Mouse (Mus musculus) kidney, embryonic 14.5 days (tissue): ENCODE results near the gene Nop58. TPM values are rescaled to one million over a fixed set of nuclear protein-coding genes. Genes with fewer than 3 reads are reported as not detected.

Experiments
- ATAC-seq: fragments of 200-750 bp; cut with Nextera tagmentation; 2 replicates; pipeline ENCODE4 v1.8.0; 2017; ENCODE audit warnings: moderate number of reproducible peaks, mild to moderate bottlenecking, moderate TSS enrichment, moderate library complexity; ENCODE audit not compliant: low FRiP score, low TSS enrichment
- H3K27ac ChIP-seq: fragments of 300-500 bp; sonication (generic); 2 replicates; pipeline ENCODE4 v1.5.1; 2014; ENCODE audit warnings: low read depth, mild to moderate bottlenecking, low read length, moderate library complexity, mixed read lengths
- H3K27me3 ChIP-seq: fragments of 300-500 bp; sonication (generic); 2 replicates; pipeline ENCODE4 v1.6.1; 2014; ENCODE audit warnings: mild to moderate bottlenecking, low read length; ENCODE audit not compliant: control insufficient read depth, insufficient read depth
- H3K36me3 ChIP-seq: fragments of 300-500 bp; sonication (generic); 2 replicates; pipeline ENCODE4 v1.6.1; 2014; ENCODE audit warnings: low read length, mixed read lengths; ENCODE audit not compliant: control insufficient read depth, insufficient read depth
- H3K4me1 ChIP-seq: fragments of 300-500 bp; sonication (generic); 2 replicates; pipeline ENCODE4 v1.6.1; 2014; ENCODE audit warnings: low read length, mixed read lengths; ENCODE audit not compliant: control insufficient read depth, insufficient read depth
- H3K4me2 ChIP-seq: fragments of 300-500 bp; sonication (generic); replicated peaks from 2 replicates; pipeline ENCODE4 v1.6.1; 2014; ENCODE audit warnings: low read depth, mild to moderate bottlenecking, low read length
- H3K4me3 ChIP-seq: fragments of 300-500 bp; sonication (generic); 2 replicates; pipeline ENCODE4 v1.5.1; 2014; ENCODE audit warnings: mild to moderate bottlenecking, low read length
- H3K9ac ChIP-seq: fragments of 300-500 bp; sonication (generic); 2 replicates; pipeline ENCODE4 v1.6.1; 2014; ENCODE audit warnings: low read depth, mild to moderate bottlenecking, low read length, moderate library complexity
- H3K9me3 ChIP-seq: fragments of 300-500 bp; sonication (generic); 2 replicates; pipeline ENCODE4 v1.6.1; 2016; ENCODE audit warnings: low read length; ENCODE audit not compliant: control insufficient read depth
- WGBS: fragments of 180-500 bp; shearing (Covaris S2); extraction: QIAGEN DNeasy Blood & Tissue Kit; methylation state at CpG from one replicate; pipeline ENCODE4 v1.1.7; 2014; 5-methylcytosine and 5-hydroxymethylcytosine counted together
- polyA plus RNA-seq: library from polyadenylated mRNA; unstranded; fragments of >200 nt; fragmentation: Nextera tagmentation; extraction: Ambion mirVana; gene quantifications from 2 replicates; pipeline ENCODE4 v1.2.1, GENCODE M21; 2014

The Nop58 gene
- polyA plus RNA-seq, 1 experiment from 2014 or later = 298 TPM

- Histone ChIP-seq H3K4me3 (no peak overlapping the region), H3K27me3 (no peaks in the 10 kb centered on the region), H3K4me2 (no peak overlapping the region), H3K36me3 (no peaks in the 10 kb centered on the region), H3K4me1 (peaks cover 3% of the 10 kb centered on the region; the same call in 1 of the 2 replicates), H3K9me3 (no peaks in the 10 kb centered on the region), H3K9ac (no peak overlapping the region), H3K27ac (no peak overlapping the region)
- 86% methylated on average over 3 of the region's 3 CpGs for WGBS
- no peak for ATAC-seq
Measured at GRCm38 (mm10) chr1:59663456-59664135, 21.2 kb upstream of the Nop58 start.

- ATAC-seq = no peak
- H3K4me3 ChIP-seq = peak overlapping the region; percentile 4; the same call in 1 of the 2 replicates
Measured at GRCm38 (mm10) chr1:59668871-59669270, 15.9 kb upstream of the Nop58 start.

DNA sequence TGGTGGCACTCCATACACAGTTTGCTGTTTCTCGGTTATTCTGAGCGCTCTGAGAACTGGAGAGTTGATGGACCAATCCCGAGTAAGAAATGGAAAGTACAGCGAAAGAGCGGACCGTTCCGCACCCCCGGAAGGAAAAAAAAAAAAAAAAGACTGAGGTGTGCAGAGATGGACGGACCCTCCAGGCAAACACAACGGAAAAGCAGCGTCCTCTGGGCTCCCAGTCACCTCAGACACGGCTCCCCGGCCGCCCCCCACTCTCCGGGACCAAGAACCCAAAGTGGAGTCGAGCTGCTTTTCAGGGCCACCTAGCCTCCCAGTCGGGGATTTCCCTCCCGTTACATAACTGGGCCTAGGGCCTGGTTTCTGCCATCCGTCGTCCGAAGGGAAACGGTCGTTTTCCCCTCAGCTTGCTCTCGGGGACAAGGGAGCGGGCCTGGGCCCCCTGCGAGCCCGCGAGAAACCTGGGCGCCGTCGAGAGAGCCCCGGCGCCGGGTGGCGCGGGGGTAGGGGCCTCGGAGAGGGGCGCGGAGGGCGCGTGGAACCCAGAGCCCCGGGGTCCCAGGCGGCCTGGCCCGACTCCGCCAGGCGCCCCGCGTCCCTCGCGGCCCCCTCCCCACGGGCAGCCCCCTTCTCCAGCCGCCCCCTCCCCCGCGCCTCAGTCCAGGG lies 14.7 kb upstream of the Nop58 start:
- under 1% methylated on average over 54 of the region's 54 CpGs for WGBS
- peaks cover 13% of the 10 kb centered on the region; the same call in 1 of the 2 replicates for H3K4me1 ChIP-seq
- H3K36me3 ChIP-seq = no peaks in the 10 kb centered on the region; the same call in 1 of the 2 replicates
- H3K27me3 ChIP-seq = no peaks in the 10 kb centered on the region
- H3K9me3 ChIP-seq = no peaks in the 10 kb centered on the region
- H3K4me2 ChIP-seq = peak overlapping the region; percentile 67
- H3K27ac ChIP-seq = peak overlapping the region; percentile 96
- H3K4me3 ChIP-seq = peak overlapping the region; percentile 99
- peak; percentile 20; the same call in 1 of the 2 replicates for ATAC-seq
- H3K9ac ChIP-seq = peak overlapping the region; percentile 98

More at GRCm38 (mm10) chr1:59668871-59669270, 15.9 kb upstream of the Nop58 start:
- no peaks in the 10 kb centered on the region for H3K27me3 ChIP-seq
- WGBS = 77% methylated on average over 2 of the region's 2 CpGs
- no peak overlapping the region for H3K27ac ChIP-seq
- H3K9ac ChIP-seq = no peak overlapping the region
- peak overlapping the region; percentile 67; the same call in 1 of the 2 replicates for H3K4me2 ChIP-seq
- H3K36me3 ChIP-seq = no peaks in the 10 kb centered on the region; the same call in 1 of the 2 replicates
- H3K9me3 ChIP-seq = no peaks in the 10 kb centered on the region
- peaks cover 13% of the 10 kb centered on the region; the same call in 1 of the 2 replicates for H3K4me1 ChIP-seq

DNA sequence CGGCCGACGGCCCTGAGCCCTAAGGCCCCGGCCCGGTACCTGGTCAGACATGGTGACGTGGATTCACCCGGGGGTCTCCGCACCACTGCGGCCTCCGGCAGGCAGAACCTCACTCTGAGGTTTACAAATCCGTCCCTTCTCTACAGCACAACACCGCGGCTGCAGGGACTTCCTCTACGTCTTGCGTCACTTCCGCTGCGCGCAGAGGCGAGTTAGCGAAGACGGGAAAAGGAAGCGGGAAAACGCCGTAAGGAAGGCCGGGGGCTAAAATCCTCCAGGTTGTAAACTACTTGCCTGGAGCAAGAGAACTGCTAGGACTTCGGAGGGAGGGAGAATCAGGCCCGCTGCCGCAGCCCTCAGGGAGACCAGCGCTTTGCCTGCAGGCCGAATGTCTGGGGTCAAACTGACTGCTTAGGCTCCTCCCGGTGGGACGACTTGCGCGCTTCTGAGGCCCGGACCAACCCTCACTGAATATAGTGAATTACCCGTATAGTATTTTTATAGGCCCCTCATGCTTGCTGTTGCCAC lies 14.1 kb upstream of the Nop58 start, which contains the start of gene Sumo1:
Gene Sumo1, minus strand, starts transcription at position 194 of the 528 bp plus-strand sequence.
- Histone ChIP-seq H3K9ac (peak within 1 kb of the TSS; percentile 98), H3K27ac (peak within 1 kb of the TSS; percentile 96), H3K9me3 (no peaks in the 10 kb centered on the region), H3K36me3 (no peaks in the 10 kb centered on the region; the same call in 1 of the 2 replicates), H3K4me3 (peak within 1 kb of the TSS; percentile 99), H3K27me3 (no peaks in the 10 kb centered on the region), H3K4me1 (peaks cover 13% of the 10 kb centered on the region; the same call in 1 of the 2 replicates), H3K4me2 (peak within 1 kb of the TSS; percentile 67)
- ATAC-seq = peak; percentile 94
- under 1% methylated on average over 36 of the region's 36 CpGs for WGBS

GRCm38 (mm10) chr1:59673661-59674060 lies 11.1 kb upstream of the Nop58 start:
- 96% methylated on average over 2 of the region's 2 CpGs for WGBS
- Histone ChIP-seq H3K27me3 (no peaks in the 10 kb centered on the region), H3K36me3 (no peaks in the 10 kb centered on the region; the same call in 1 of the 2 replicates), H3K9me3 (no peaks in the 10 kb centered on the region), H3K4me1 (peaks cover 10% of the 10 kb centered on the region; the same call in 1 of the 2 replicates), H3K4me2 (no peak overlapping the region), H3K27ac (no peak overlapping the region), H3K9ac (no peak overlapping the region), H3K4me3 (no peak overlapping the region)
- ATAC-seq = no peak

DNA sequence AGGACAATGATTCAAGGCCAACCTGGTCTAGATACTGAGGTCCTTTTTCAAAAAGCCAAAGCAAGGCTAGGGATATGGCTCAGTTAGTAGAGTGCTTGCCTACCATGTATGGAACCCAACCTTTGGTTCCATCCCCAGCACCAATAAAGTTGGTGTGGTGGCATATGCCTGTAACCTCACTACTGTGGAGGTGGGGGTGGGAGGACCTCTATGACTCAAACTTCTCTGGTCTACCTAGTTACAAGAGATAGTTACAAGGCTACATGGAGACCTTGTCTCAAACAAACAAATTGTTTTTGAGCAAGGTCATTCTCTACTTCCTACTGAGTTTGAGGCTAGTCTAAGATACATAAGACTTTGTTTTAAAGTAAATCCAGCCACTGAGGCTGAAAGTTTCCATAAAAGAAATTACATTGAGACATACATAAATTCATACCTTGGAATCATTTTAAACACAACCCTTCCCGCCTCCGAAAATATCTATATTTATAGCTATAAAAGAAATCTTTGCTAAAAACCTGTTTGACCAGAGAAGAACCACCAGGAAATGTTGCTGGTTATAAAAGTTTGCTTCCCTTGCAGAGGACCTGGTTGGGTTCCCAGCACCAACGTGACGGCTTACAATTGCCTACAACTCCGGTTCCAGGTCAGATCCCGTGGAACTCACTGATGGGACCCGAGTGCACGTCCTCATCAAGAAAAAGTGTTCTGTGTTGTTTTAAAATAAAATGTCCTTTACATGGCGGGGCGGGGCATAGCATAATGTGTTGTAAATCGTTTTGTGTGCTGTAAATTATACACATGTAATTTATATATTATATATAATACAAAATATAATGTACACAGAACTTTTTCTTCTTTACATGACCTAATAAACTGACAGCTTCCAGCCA lies 599 bp upstream of the Nop58 start:
- Histone ChIP-seq H3K4me2 (peak overlapping the region; percentile 74), H3K27ac (no peak overlapping the region; the same call in 1 of the 2 replicates), H3K4me1 (0 out of 2 replicates have a peak, but pooled peaks cover 10% of the 10 kb centered on the region), H3K36me3 (no peaks in the 10 kb centered on the region; the same call in 1 of the 2 replicates), H3K4me3 (peak overlapping the region; percentile 87), H3K9ac (peak overlapping the region; percentile 47; the same call in 1 of the 2 replicates), H3K27me3 (no peaks in the 10 kb centered on the region), H3K9me3 (no peaks in the 10 kb centered on the region)
- WGBS = 10% methylated on average over 11 of the region's 11 CpGs
- ATAC-seq = no peak; the same call in none of the 2 replicates

DNA sequence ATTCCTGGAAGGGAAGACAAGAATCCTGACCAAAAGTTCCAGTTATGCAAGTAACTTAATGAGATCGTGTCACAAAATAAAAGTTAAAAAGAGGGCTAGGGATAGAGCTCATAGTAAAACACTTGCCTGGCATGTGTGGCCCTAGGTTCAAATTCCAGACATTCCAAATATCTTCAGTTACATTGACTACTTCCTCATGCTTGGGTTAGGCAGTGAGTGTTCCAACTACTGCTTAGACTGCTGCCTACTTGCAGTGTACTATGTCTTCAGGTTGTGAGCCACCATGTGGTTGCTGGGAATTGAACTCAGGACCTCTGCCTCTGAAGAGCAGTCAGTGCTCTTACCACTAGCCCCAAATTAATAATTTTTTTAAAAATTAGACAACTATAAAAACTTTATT lies 2.7 kb downstream of the Nop58 start:
- Histone ChIP-seq H3K36me3 (peaks cover 21% of the 10 kb centered on the region), H3K4me1 (0 out of 2 replicates have a peak, but pooled peaks cover 10% of the 10 kb centered on the region), H3K27me3 (no peaks in the 10 kb centered on the region), H3K27ac (no peak overlapping the region), H3K4me3 (peak overlapping the region; percentile 9; the same call in 1 of the 2 replicates), H3K9ac (no peak overlapping the region), H3K9me3 (no peaks in the 10 kb centered on the region), H3K4me2 (peak overlapping the region; percentile 91)
- 57% methylated on average over 1 of the region's 1 CpGs for WGBS
- no peak for ATAC-seq

DNA sequence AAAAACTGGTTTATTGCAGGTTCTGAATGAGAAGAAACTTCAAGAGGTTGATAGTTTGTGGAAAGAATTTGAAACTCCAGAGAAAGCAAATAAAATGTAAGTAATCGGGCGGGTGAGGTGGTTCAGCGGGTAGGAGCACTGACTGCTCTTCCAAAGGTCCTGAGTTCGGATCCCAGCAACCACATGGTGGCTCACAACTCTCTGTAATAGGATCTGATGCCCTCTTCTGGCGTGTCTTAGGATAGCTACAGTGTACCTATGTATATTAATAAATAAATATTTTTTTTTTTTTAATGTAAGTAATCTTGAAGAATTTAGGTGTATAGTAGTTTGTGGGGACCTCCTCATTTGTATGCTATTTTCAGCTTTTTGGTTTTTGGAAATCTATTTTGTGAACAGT lies 5.7 kb downstream of the Nop58 start:
- Histone ChIP-seq H3K4me2 (no peak overlapping the region), H3K4me1 (0 out of 2 replicates have a peak, but pooled peaks cover 10% of the 10 kb centered on the region), H3K36me3 (peaks cover 45% of the 10 kb centered on the region), H3K4me3 (no peak overlapping the region), H3K27ac (no peak overlapping the region), H3K9ac (no peak overlapping the region), H3K9me3 (no peaks in the 10 kb centered on the region), H3K27me3 (no peaks in the 10 kb centered on the region)
- ATAC-seq = no peak
- WGBS = 93% methylated on average over 5 of the region's 5 CpGs
